ENCODE assay signal across 19 mouse cellular contexts in genomic region chr6:32475958-32476357, GRCm38 (mm10).
DNase-seq lines count a peak whose midpoint lies in the region; ATAC-seq lines count a peak whose summit lies in the region.
"Had no signal": no experiment of that assay in that cellular context is flagged by ENCODE, and none has a peak within 500 bp of the region (broad histone marks: within the 10 kb centered on the region; RNA-seq: fewer than 3 reads in every experiment).

No protein-coding gene starts in this region.

- no peak for ATAC-seq in heart, embryonic 15.5 days (replicated peaks; ENCODE audit: insufficient number of reproducible peaks, insufficient read depth, low FRiP score, low read depth)
- ATAC-seq in activated CD4-positive, CD25-positive, alpha-beta regulatory T cell, adult 4 months = no peak
- ATAC-seq: forebrain, embryonic 14.5 days; hindbrain, postnatal 0 days had no signal

- intact Hi-C loops in heart, postnatal 14 days (cut with DNase I) = loop anchor here (5.0 kb wide), 2 partner anchors 79 to 149 kb away; no protein-coding TSS in a partner anchor

- WGBS in heart, embryonic 10.5 days = 67% methylated on average over 4 of the region's 4 CpGs
- WGBS in heart, embryonic 15.5 days = 46% methylated on average over 4 of the region's 4 CpGs

- H3K4me1 ChIP-seq in heart, embryonic 10.5 days = peaks cover 75% of the 10 kb centered on the region
- H3K4me1 ChIP-seq in heart, embryonic 15.5 days (replicated peaks) = peaks cover 79% of the 10 kb centered on the region

- H3K9ac ChIP-seq in heart, embryonic 15.5 days = no peak overlapping the region
- H3K9ac ChIP-seq: limb, embryonic 13.5 days; liver, embryonic 14.5 days had no signal

- no peak overlapping the region for H3K4me2 ChIP-seq in heart, embryonic 15.5 days
- H3K4me2 ChIP-seq: limb, embryonic 13.5 days had no signal

- H3K27me3 ChIP-seq in heart, embryonic 10.5 days (ENCODE audit: insufficient read depth, poor library complexity, severe bottlenecking) = no peaks in the 10 kb centered on the region
- no peaks in the 10 kb centered on the region for H3K27me3 ChIP-seq in heart, embryonic 15.5 days
- H3K27me3 ChIP-seq: limb, embryonic 13.5 days had no signal

- no peak overlapping the region for H3K4me3 ChIP-seq in heart, embryonic 10.5 days
- H3K4me3 ChIP-seq in heart, embryonic 15.5 days = no peak overlapping the region
- H3K4me3 ChIP-seq: limb, embryonic 13.5 days; myocyte had no signal

- no peaks in the 10 kb centered on the region for H3K36me3 ChIP-seq in heart, embryonic 10.5 days
- no peaks in the 10 kb centered on the region for H3K36me3 ChIP-seq in heart, embryonic 15.5 days
- H3K36me3 ChIP-seq: limb, embryonic 13.5 days had no signal

- peak overlapping the region; percentile 60; the same call in 1 of the 2 replicates for H3K27ac ChIP-seq in heart, embryonic 10.5 days
- peak overlapping the region; percentile 49 for H3K27ac ChIP-seq in heart, embryonic 15.5 days
- H3K27ac ChIP-seq: hindbrain, postnatal 0 days; limb, embryonic 13.5 days; liver, embryonic 14.5 days had no signal

- no peak for DNase-seq in heart, embryonic 10.5 days (ENCODE audit: low spot score)
- no peak for DNase-seq in heart, postnatal 14 days
- DNase-seq in lung, postnatal 10 days = peak; percentile 12
- DNase-seq in lung, postnatal 36 days = no peak
- peak; percentile 32 to 72 for DNase-seq in right cerebral cortex, postnatal 36 days (ENCODE audit: low spot score in 2 of 2)
- no peak for DNase-seq in adrenal gland, adult 18-20 months (ENCODE audit: low spot score in 2 of 2)
- DNase-seq: adrenal gland, adult 8-10 months; cerebellum, adult 18-20 months; cerebellum, postnatal 36 days; kidney, adult 18-20 months; kidney, postnatal 25 days; midbrain, embryonic 14.5 days had no signal

- no peaks in the 10 kb centered on the region for H3K9me3 ChIP-seq in heart, embryonic 10.5 days
- no peaks in the 10 kb centered on the region for H3K9me3 ChIP-seq in heart, embryonic 15.5 days (replicated peaks)
- H3K9me3 ChIP-seq: limb, embryonic 13.5 days had no signal

Comparison
In these comparisons a context has a peak if more than half of its experiments do, and no peak if none do; other contexts are left out.
1. DNase-seq: peak in lung, postnatal 10 days (single experiment) and right cerebral cortex, postnatal 36 days (2 of 2); none in heart, embryonic 10.5 days (single experiment), heart, postnatal 14 days (0 of 2), lung, postnatal 36 days (single experiment) and adrenal gland, adult 18-20 months (0 of 2).